Mouse (Mus musculus): ENCODE data around the gene Dlgap4.

DNA sequence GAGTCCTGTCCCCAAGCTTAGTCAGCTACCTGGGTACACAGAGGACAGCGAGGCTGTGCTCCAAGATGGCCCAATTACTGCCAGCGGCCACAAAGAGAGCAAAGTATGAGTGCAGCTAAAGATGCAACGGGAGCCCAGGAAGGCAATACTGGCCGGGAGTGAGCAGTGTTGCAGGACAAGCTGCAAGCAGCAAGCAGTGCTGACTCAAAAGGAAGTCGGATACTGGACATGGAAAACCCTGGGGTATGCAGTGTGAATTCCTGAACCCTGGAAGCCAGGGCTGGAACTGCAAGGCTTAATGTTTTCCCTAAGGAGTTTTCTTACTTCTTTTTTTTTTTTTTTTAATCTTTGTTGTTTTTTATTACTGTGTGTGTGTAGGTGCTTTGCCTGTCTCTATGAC is 198.1 kb downstream of the Dlgap4 start:
- TF ChIP-seq CTCF (IDR thresholded peaks at IDR 0.05; ENCODE audit: extremely low read depth, insufficient read length, insufficient replicate concordance, low read depth, low read length) (no peak), POLR2A (IDR thresholded peaks at IDR 0.05; ENCODE audit: low read depth, low read length) (no peak)

Data from small intestine, adult 2 months (tissue).